Mouse (Mus musculus): ENCODE data around the gene Tmem88.

- TF ChIP-seq HCFC1 (IDR thresholded peaks at IDR 0.05; ENCODE audit: borderline replicate concordance, insufficient read depth, low read length) (no peak), CHD2 (IDR thresholded peaks at IDR 0.05; ENCODE audit: low read depth, low read length) (no peak), ZC3H11A (IDR thresholded peaks at IDR 0.05; ENCODE audit: borderline replicate concordance, low read depth, low read length) (no peak), MAFK (IDR thresholded peaks at IDR 0.05; ENCODE audit: insufficient read depth, low read depth, low read length) (no peak), ZNF384 (IDR thresholded peaks at IDR 0.05; ENCODE audit: low read depth, low read length) (no peak)
Observed at GRCm38 (mm10) chr11:69411538-69412203, 13.6 kb upstream of the Tmem88 start.
